Mouse (Mus musculus): ENCODE data around the gene Dynll1.
"Not testable (repeated sequence)": the region's sequence is repeated elsewhere in the genome, so short reads cannot be mapped to it uniquely, and the experiment has no call there.

The Dynll1 gene

DNA sequence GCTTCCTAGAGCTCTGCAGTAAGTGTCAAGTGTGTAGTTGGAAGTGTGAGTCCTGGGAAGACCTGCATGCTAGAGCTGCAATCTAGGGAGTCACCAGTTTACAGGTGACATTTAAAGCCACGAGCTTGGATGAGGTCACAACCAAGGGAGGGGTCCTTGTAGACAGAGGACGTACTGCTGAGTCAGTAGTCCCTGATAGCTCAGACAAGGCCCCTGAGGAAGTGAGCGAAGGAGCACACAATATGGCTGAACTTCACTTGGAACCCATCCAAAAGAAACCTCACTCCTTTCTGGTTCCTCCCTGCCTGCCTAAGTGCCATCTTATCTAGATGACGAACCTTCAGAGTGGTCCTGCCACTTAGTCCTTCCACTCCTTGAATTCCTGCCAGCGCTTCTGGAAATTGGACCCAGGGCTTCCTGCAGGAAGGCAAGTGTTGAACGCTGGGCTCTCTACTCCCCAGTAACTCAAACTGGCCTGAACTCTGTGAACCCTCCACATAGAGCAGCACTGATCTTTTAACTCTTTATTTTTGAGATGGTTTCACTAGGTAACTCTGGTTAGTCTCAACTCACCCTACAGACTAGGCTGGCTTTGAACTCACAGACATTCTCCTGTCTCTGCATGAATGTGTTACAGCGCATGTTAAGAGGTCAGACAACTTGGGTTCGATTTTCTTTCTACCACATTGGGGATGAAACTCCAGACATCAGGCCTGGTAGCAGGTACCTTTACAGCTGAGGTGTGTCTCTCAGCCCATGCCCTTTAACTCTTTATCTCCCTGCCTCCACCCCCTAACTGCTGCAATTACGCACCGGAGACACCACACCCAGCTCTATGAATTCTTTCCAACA is 12.2 kb upstream of the Dynll1 start:
- DNase-seq (ENCODE audit: low spot score) = no peak

DNA sequence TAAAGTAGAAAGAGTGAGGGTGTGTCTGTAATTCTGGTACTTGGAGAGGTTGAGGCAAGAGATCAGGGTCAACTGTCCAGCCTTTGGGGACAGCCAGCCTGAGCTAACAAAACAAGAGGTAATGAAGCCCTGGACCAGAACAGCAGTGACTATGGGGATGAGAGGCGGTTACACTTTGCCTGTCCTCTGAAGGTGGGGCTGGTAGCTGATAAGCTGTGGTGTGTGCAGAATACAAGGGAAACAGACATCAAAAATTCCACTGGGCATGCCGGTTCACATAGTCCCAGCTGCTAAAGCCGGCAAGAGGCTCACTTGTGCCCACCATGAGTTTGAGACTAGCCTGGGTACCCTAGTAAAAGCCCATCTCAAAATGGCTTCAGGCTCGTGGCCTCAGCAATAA is 11.6 kb upstream of the Dynll1 start:
- no peak for DNase-seq (ENCODE audit: low spot score)

DNA sequence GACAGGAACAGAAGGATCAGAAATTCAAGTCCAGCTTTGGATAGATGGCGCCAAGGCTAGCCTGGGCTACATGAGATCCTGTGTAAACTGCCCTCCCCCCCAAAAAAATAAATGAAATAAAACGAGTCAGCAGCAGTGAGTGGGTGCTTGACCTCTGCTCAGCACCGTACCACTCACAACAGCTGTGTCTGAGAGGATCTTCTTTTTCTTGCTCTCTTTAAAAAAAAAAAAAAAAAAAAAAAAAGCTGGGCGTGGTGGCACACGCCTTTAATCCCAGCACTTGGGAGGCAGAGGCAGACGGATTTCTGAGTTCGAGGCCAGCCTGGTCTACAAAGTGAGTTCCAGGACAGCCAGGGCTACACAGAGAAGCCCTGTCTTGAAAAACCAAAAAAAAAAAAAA is 1.4 kb upstream of the Dynll1 start:
- DNase-seq (ENCODE audit: low spot score) = not testable (repeated sequence)

DNA sequence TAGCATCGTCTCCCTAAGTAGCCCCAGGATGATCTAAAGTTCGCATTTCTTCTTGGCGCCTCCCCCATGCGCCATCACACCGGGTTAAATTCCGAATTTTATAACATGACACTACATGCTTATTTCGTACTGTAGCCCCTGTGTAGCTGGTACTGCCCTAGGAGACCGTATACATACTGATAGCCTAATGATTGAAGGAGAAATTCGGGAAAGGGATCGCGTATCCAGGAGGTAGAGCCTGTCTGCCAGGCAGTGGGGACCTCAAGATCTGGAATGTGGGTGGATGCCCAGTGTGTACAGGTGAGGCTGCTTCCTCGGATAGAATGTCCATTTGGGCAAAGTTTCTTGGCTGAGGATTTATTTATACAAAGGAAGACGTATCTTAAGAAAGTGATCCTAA is 816 bp upstream of the Dynll1 start:
- no peak for DNase-seq (ENCODE audit: low spot score)

DNA sequence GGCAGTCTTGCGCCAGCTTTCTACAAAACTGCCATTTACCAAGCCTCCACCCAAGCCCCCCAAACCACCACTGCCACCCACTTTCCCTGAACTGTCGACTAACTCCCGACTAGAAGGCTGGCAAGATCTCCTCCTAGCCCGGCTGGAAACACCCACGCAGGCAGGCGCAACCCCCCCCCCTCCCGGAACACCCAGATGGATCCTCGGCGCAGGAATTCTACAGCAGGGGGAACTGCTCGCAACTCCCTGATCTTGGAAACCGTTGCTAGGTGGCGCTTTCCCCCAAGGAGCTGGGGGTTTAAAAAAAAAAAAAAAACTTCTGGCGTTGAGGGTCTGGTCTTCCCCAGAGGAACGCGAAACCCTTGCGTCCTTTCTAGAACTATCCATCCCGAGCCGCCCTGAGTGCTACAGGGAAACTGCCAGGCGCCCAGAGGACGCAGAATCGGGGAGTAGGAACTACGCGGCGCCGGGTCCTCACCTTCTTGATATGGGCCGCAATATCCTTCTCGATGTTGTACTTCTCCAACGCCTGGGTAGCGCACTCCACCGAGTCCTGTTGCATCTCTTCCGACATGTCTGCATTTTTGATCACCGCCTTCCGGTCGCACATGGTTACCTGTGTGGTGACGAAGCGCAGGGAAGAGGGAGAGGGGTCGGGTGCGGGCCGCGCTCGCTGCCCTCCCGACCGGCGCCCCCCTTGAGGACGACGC is 609 bp downstream of the Dynll1 start:
- peak; percentile 82 for DNase-seq (ENCODE audit: low spot score)

DNA sequence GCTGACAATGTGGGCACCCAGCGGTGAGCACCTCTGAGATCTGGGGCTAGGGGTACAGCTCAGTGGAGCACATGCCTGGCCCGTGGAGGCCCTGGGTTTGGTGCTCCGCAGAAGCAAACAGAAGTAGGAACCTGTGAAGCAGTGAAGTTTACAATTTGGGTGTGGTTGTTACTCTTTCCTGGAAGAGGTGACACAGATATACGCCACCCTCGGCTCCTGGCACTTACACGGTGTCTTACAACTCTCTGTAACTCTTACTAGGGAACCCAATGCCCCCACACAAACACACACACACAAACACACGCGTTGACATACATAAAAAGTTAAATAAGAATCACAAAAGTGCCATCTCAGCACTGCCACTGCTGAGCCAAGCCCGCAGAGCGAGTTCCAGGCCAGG is 4.5 kb downstream of the Dynll1 start:
- DNase-seq (ENCODE audit: low spot score) = no peak

DNA sequence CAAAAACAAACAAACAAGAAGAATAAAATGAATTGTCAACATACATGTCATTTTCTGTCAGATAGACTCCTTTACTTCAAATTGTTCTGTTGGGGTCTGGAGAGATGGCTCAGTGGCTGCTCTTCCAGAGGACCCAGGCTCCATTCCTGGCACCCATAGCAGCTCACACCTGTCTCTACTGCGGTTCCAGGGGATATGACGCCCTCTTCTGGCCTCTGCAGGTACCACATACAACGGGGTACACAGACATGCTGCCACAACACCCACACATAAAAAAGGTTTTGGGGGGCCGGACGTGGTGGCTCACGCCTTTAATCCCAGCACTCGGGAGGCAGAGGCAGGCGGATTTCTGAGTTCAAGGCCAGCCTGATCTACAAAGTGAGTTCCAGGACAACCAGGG is 6.6 kb downstream of the Dynll1 start:
- no peak for DNase-seq (ENCODE audit: low spot score)

DNA sequence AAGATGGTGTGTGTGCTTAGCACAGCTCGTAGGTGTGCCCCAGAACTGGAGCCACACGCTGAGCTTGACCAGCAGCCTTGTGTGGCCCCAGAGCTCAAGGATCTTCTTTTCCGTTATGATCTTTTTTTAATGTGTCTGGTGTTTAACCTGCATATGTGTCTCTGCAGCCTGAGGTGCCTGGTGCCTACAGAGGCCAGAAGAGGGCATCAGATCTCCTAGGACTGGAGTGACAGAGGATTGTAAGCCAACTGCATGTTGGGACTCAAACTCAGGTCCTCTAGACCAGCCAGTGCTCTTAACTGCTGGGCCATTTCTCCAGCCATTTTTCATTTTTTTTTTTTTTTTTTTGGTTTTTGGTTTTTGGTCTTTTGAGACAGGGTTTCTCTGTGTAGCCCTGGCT is 16.1 kb downstream of the Dynll1 start:
- DNase-seq (ENCODE audit: low spot score) = no peak

DNA sequence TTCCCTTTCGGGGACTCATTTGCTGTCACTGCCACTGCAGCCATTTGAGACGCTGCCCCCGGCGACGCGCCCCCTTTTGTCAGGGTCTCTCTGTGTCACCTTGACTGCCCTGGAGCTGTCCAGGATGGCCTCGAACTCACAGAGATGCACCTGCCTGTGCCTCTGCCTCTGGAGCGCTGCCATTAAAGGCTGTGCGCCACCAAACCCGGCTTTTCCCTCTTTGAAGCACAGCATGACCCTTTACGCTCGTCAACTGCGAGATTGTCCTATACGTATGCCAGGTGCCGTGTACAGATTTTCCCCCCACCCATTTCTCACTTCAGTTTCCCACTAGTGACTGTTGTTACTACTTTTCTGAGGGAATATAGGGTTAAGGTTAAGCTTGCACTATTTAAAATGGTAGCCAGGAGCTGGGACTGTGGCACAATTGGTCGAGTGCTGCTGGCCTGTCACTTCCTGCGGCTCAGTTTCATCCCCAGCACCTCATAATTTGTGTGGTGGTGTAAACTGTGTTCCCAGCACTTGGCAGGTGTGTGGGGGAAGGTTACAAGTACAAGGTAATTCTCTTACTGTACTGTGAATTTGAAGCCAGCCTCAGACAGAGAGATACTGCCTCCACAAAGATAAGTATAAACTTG is 20.6 kb downstream of the Dynll1 start:
- DNase-seq (ENCODE audit: low spot score) = peak; percentile 31

DNA sequence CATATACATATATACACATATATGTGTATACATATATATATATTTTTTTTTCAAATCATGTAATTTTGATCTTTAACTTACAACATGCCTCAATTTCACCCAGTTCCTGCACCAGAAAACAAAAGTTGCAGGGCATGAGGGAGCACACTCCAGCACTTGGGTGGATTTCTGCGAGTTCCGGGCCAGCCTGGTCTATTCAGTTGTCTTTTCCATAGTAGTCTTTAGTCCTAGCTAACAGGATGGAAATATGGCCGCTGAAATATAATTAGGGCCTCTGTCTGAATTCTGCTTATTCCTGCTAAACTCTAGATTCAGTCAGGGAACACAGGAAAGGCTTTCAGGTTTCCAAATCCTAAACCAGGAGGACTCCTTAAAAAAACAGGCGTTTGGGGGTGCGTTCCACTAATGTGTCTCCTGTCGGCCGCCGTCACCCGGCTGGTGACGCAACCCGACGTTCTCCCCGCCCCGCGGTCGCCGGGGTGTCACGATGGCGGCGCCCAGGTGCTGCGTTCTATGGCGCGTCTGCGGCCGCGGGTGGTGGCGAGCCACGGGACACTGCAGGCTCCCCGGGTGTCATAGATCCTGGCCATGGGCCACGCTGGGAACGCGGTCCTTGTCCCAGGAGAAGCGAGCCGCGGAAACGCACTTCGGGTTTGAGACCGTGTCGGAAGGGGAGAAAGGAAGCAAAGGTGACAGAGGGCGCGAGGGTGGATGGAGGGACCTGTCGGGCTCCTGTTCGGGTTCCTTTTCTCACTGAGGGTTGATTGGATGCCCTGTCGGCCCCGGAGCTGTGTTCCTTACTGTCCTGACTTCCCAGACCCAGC is 21.4 kb downstream of the Dynll1 start, which contains the start of gene Coq5:
Gene Coq5, plus strand, starts transcription at position 441 of the 824 bp plus-strand sequence.
- peak; percentile 88 for DNase-seq (ENCODE audit: low spot score)

DNA sequence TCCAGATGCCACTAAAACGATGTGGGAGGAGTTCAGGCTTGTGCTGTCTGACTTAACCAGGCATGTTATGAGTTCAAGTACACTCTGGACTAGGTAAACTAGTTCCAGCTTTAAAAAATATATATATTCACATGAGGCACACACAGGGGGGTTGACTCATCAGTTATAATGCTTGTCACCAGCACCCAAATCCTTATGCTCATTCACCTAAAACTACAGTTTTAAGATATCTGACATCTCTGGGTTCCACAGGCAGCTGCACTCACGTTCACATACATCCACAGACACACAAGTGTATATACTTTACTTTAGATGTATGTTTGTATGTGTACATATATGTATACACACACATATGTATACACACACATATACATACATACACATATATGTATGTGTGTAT is 22.0 kb downstream of the Dynll1 start:
- no peak for DNase-seq (ENCODE audit: low spot score)

DNA sequence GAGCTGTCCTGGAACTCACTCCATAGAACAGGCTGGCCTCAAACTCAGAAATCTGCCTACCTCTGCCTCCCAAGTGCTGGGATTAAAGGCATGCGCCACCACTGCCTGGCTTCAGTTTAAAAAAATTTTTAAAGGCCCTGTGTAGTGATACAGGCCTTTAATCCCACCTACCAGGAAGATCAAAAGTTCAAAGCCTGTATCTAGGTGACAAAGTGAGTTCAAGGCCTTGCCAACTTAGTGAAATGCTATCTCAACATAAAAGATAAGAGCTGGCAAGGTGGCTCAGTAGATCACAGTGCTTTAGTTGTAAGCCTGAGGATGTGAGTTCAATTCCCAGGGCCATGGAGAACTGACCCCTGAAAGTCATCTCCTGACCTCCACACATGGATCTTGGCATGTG is 22.7 kb downstream of the Dynll1 start:
- no peak for DNase-seq (ENCODE audit: low spot score)

DNA sequence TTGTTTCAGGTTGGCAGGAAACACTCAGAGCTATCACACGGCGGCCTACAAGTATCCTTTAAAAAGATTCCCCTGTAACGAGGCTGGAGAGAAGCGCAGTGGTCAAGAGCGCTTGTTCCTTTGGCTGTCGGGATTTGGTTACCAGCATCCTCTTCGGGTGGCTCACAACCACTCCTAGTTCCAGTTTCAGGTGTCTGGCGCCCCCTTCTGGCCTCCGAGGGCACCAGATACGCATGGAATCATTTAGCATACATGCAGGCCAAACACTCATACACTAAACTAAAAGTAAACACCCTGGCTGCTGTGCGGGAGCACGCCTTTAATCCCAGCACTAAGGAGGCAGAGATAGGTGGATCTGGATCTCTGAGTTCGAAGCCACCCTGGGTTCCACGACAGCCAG is 24.8 kb downstream of the Dynll1 start:
- DNase-seq (ENCODE audit: low spot score) = peak; percentile 68

DNA sequence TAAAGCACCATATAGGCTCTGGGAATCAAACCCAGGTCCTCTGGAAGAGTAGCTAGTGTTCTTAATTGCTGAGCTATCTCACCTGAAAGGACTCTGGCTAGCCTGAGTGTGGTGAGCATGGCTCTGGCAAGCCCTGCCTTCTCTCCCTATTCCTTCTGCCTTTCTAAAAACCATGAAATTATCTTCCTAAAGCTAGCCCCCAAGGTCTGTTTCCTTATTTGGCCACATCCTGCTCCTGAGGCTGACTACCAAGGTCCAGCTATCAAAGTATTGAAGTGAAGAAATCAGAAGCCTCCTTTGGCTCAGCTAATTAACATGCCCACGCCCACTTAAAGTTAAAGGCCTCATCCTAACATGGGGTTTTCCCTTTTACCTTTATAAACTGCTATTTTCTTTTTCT is 26.0 kb downstream of the Dynll1 start:
- DNase-seq (ENCODE audit: low spot score) = no peak

DNA sequence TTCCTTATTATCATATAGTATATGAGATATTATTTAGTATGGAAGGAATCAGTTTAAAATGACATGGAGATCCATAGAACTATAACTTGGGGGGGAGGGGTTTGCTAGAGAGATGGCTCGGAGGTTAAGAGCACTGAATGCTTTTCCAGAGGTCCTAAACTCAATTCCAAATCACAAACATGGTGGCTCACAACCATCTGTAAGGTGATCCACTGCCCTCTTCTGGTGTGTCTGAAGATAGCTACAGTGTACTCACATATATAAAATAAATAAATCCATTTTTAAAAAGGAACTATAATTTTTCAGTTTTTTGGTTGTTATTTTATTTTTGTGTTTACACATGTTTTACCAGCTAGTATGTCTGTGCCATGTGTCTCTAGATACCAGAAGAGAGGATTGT is 26.4 kb downstream of the Dynll1 start:
- no peak for DNase-seq (ENCODE audit: low spot score)

DNA sequence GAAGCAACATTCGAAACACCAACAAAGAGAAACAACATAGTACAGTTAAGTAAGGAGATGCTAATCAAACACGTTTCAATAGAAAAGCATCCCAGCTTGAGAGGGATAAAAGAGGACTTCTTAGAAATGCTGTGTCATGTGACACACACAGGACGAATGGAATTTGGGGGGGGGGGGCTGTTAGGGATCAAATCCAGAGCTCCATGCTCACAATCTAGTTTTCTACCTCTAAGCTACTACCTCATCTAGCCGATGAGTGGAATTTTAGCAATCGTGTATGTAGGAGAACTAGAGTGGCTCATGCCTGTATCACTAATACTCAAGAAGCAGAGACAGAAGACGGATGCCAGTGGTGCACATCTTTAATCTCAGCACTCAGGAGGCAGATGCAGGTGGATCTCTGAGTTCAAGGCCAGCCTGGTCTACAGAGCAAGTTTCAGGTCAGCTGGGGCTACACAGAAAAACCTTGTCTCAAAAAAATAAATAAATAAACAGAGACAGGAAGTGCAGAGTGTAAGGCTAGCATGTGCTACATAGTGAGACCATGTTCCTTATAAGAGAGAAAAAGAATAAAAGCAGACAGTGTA is 27.2 kb downstream of the Dynll1 start:
- DNase-seq (ENCODE audit: low spot score) = peak; percentile 30

DNA sequence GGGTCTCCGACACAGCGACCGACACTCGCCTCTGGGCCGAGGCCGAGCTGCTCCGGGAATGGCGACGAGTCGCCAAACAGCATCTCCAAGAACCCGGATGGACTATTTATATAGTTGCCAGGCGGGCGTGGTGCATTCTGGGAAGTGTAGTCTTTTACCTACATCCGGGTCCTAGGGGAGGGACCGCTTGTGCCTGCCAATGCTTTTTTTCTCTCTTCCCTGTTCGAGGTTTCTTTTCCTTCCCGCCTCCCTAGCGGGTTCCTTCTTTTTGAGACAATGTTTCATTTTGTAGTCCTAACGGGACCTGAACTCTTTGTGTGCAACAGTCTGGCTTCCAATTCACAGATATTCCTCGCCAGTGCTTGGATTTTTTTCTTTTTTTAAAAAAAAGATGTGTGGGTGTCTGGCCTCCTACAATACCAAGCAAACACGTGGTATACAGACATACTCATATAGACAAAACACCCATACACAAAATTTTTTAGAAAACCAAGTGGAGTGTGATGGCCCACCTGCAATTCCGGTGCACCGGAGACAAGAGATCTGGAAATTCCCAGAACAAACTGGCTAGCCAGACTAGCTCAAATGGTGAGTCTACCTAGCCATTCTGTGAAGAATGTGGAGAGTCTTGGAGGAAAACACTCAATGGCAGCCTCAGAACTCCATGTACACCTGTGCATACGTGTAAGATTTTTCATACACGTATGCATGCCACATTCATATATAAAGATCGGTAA is 27.8 kb downstream of the Dynll1 start, which contains the start of gene Rnf10:
Gene Rnf10, minus strand, starts transcription at position 87 of the 737 bp plus-strand sequence.
- peak; percentile 100 for DNase-seq (ENCODE audit: low spot score)

DNA sequence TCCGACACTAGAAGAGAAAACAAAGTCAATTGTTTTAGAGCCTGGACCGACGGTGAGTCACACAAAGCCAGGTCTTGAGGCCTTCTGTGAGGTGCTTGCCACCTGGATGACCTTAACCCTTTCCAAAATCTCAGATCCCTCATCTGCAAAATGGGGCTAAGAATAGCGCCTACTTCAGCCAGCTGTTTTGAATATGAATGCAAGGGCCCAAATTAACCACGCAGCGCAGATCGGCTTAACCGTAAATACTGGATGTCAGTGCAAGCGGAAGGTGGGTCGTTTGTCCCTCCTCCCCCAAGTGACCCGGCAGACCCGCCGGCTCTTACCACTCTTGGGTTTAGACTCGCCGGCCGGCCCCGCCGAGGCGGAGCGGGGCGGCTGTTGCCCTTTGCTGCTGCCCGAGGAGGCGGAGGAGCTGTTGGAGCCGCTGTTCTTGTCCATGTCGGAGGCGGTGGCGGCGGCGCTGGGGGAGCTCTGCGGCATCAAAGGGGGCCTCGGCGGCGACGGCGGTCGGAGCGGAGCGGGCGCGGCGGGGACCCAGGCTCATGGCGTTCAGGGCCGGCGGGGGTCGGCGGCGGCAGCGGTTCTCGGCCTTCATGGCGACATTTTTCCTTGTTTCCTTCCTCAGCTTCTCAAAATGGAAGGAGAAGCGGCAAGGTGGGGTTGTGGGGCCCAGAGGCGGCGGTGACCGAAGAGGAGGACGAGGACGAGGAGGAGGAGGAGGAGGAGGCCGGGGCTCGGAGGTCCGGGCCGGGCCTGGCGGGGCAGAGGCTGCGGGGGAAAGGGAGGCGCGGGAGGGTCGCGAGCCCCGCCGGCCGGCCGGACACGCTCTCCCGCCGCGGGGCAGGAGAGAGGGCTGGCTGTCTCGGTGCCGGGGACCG is 28.6 kb downstream of the Dynll1 start:
- peak; percentile 60 for DNase-seq (ENCODE audit: low spot score)

DNA sequence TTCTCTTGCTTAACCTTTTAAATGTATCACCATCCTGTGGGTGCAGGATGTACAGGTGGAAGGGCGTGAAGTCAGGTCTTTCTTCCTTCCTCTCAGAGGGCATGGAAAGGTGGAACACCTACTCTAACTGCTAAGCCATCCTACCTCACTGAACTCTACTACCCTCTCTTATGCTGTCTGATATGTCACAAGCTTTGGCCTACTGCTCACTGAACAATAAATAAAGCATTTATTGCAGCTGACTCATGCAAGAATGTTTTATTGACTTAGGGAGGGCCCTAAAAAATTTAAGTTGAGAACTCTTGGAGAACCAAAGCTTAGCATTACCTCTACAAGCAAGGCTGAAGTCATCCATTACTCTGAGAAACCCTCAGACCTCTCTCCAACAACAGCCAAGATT is 30.8 kb downstream of the Dynll1 start:
- no peak for DNase-seq (ENCODE audit: low spot score)

DNA sequence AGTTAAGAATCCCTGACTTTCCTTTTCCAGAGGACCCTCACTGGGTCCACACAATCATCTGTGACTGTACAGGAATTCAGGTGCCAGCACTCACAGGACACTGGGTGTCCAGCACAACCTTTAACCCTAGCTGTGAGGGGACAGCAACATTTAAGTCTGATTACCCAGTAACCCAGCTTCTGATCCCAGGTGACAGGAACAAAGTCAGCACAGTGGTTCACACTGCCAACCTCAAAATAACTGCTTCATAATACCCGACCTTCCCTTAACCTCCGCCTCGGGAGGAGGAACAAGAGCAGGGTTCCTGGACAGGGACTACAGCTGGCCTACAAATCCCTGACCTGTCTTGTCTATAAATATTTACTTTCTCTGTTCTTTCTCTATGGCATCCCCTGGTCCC is 32.5 kb downstream of the Dynll1 start:
- no peak for DNase-seq (ENCODE audit: low spot score)

All from embryo, embryonic 10.5 days (tissue).